Mouse (Mus musculus): ENCODE results near the gene Fnip2.

The Fnip2 gene

DNA sequence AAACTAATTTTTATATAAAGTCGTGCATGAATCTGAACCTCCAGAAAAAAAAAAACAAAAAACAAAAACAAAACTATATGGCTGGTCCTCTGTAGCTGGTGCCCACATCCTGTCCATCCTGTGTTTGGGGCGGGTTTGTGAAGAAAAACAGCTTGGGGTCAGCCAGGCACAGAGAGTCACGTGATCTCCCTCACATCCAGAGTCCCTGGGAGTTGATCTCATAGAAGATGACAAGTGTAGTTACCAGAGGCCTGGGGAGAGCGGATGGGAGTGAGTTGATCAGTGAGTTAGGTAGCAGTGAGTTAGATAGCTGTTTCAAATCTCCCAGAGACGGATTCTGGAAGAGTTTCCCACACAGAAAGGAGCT, 157.0 kb downstream of the Fnip2 start:
- DNase-seq, result peak; percentile 70

DNA sequence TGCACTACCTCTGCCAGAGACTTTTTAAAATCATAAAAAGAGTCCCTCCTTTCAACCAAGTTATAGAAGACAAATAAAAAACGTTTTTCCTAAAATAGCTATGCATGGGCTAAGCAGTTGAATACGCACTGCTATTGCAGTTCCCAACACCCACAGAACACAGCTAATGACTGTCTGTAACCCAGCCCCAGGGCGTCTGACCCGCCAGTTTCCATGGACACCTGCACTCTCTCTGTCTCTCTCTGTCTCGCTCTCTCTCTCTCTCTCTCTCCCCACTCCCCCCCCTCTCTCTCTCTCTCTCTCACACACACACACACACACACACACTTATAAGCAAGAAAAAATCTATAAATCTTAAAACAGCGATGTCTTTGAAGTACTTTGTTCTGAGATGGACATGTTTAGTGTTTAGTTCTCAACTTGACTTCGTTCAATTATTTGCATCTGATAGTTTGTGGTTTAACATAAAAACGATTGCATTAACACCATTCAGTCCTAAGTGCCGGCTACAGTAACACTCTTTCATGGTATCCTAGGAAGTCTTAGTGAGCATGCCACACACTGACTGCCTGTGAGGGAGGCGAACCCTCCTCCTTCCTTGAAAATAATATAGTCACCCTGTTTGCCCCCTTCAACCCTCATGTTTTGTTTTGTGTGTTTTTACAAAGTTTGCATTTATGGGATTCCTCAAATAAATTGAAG, 157.5 kb downstream of the Fnip2 start:
- DNase-seq, result peak; percentile 72

- peak; percentile 65 for DNase-seq
Measured at GRCm38 (mm10) chr3:79408546-79408945, 159.1 kb downstream of the Fnip2 start.

Measured in embryo, embryonic 11 days (tissue).